Mouse (Mus musculus): ENCODE measurements around the gene Cfdp1.

DNA sequence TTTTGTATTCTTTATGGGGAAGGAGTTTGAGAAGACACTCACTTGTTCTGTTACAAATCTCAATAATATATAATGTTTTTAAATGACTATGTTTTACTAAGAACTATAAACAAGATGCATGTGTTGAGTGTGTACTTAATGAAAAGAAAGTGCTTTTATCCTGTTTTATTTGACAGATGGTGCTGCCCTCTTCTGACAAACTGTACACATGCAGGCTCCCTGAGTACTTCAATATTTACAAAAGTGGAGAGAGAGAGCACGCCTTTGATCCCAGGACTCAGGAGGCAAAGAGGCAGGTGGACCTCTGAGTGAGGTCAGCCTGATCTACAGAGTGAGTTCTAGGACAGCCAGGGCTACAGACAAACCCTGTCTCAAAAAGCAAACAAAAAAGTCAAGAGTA lies 18.6 kb downstream of the Cfdp1 start:
- TF ChIP-seq POLR2A (IDR thresholded peaks at IDR 0.05; ENCODE audit: extremely low read depth, insufficient read depth, low read length) (no peak), CTCF (IDR thresholded peaks at IDR 0.05; ENCODE audit: extremely low read depth, insufficient read depth, low read length) (peak; percentile 48; the same call in 1 of the 2 replicates)

Data from cortical plate, adult 2 months (tissue).